Mouse (Mus musculus) midbrain, postnatal 0 days (tissue): Measurements from ENCODE around the gene Galm. TPM values are rescaled to one million over a fixed set of nuclear protein-coding genes. Genes with fewer than 3 reads are reported as not detected.

Experiments used
- ATAC-seq: fragments of 200-750 bp; cut with Nextera tagmentation; 2 replicates; pipeline ENCODE4 v1.8.0; 2017; ENCODE audit warnings: moderate number of reproducible peaks, mild to moderate bottlenecking, moderate TSS enrichment, moderate library complexity; ENCODE audit not compliant: low FRiP score
- DNase-seq: peaks from one replicate; pipeline ENCODE4 v3.0.0-alpha.2; 2015; ENCODE audit warnings: low spot score
- H3K27ac ChIP-seq: fragments of 300-500 bp; sonication (generic); 2 replicates; pipeline ENCODE4 v1.5.1; 2014; ENCODE audit warnings: low read depth, mild to moderate bottlenecking, low read length, mixed read lengths
- H3K27me3 ChIP-seq: fragments of 300-500 bp; sonication (generic); 2 replicates; pipeline ENCODE4 v1.6.1; 2014; ENCODE audit warnings: low read length, control low read depth, mixed read lengths; ENCODE audit not compliant: insufficient read depth
- H3K36me3 ChIP-seq: fragments of 300-500 bp; sonication (generic); 2 replicates; pipeline ENCODE4 v1.6.1; 2014; ENCODE audit warnings: low read length, control low read depth, mixed read lengths; ENCODE audit not compliant: insufficient read depth
- H3K4me1 ChIP-seq: fragments of 300-500 bp; sonication (generic); 2 replicates; pipeline ENCODE4 v1.6.1; 2014; ENCODE audit warnings: mild to moderate bottlenecking, control low read depth, antibody characterized with exemption, low read length, mixed read lengths; ENCODE audit not compliant: insufficient read depth
- H3K4me2 ChIP-seq: fragments of 300-500 bp; sonication (generic); 2 replicates; pipeline ENCODE4 v1.6.1; 2014; ENCODE audit warnings: low read depth, mild to moderate bottlenecking, low read length, mixed read lengths; ENCODE audit not compliant: poor library complexity, severe bottlenecking
- H3K4me3 ChIP-seq: fragments of 300-500 bp; sonication (generic); 2 replicates; pipeline ENCODE4 v1.5.1; 2014; ENCODE audit warnings: low read depth, mild to moderate bottlenecking, low read length, moderate library complexity
- H3K9ac ChIP-seq: fragments of 300-500 bp; sonication (generic); replicated peaks from 2 replicates; pipeline ENCODE4 v1.6.1; 2014; ENCODE audit warnings: mild to moderate bottlenecking, low read length, moderate library complexity, mixed read lengths; ENCODE audit not compliant: poor library complexity, severe bottlenecking
- H3K9me3 ChIP-seq: fragments of 300-500 bp; sonication (generic); 2 replicates; pipeline ENCODE4 v1.6.1; 2016; ENCODE audit warnings: low read length, control low read depth
- CTCF ChIP-seq: IDR thresholded peaks from 2 replicates; pipeline ENCODE4 v1.5.1; 2016; ENCODE audit warnings: antibody characterized with exemption, mild to moderate bottlenecking
- WGBS: fragments of 180-500 bp; shearing (Covaris S2); extraction: QIAGEN DNeasy Blood & Tissue Kit; methylation state at CpG from one replicate; pipeline ENCODE4 v1.1.7; 2014; 5-methylcytosine and 5-hydroxymethylcytosine counted together
- polyA plus RNA-seq: library from polyadenylated mRNA; unstranded; fragments of >200 nt; fragmentation: Nextera tagmentation; extraction: Ambion mirVana; gene quantifications from 2 replicates; pipeline ENCODE4 v1.2.1, GENCODE M21; 2015
- total RNA-seq: library from RNA; depleted of rRNA; stranded (reverse); fragments of >200 nt; gene quantifications from 2 replicates; pipeline ENCODE4 v1.2.3, GENCODE M21; 2014; rRNA removed

Gene Galm
- total and polyA plus RNA-seq, 2 experiments from 2014 or later, result 1.00 to 1.3 TPM

DNA sequence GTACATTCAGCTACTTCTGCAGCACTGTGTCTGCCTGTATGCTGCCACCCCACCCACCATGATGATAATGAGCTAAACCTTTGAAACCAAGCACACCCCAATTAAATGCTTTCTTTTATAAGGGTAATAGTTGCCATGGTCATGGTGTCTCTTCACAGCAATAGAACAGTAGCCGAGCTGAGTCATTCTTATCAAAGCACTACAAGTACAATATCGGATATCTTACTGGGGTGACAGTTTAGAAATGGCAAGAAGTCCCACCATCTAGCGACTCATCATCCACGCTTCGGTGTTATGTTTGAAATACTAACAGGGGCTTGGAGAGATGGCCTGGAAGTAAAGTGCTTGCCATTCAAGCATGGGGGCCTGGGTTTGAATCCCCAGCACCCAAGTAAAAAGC, 106.6 kb downstream of the Galm start:
- no peak overlapping the region for H3K4me2 ChIP-seq
- no peaks in the 10 kb centered on the region for H3K9me3 ChIP-seq
- no peaks in the 10 kb centered on the region for H3K4me1 ChIP-seq
- H3K9ac ChIP-seq, result no peak overlapping the region
- WGBS, result 96% methylated on average over 5 of the region's 5 CpGs
- H3K36me3 ChIP-seq, result peaks cover 10% of the 10 kb centered on the region
- TF ChIP-seq CTCF, result no peak
- DNase-seq, result no peak
- H3K4me3 ChIP-seq, result no peak overlapping the region
- no peak for ATAC-seq
- H3K27ac ChIP-seq, result no peak overlapping the region
- H3K27me3 ChIP-seq, result no peaks in the 10 kb centered on the region

- DNase-seq, result no peak
- H3K27me3 ChIP-seq, result no peaks in the 10 kb centered on the region
- H3K4me3 ChIP-seq, result no peak overlapping the region
- WGBS, result 84% methylated on average over 7 of the region's 7 CpGs
- no peaks in the 10 kb centered on the region for H3K9me3 ChIP-seq
- H3K27ac ChIP-seq, result no peak overlapping the region
- H3K9ac ChIP-seq, result no peak overlapping the region
- no peaks in the 10 kb centered on the region for H3K4me1 ChIP-seq
- H3K36me3 ChIP-seq, result peaks cover 15% of the 10 kb centered on the region
- H3K4me2 ChIP-seq, result no peak overlapping the region
- ATAC-seq, result no peak
- no peak for TF ChIP-seq CTCF
These were observed 107.1 kb downstream of the Galm start for GRCm38 (mm10) chr17:80234376-80234775.

Other genes with a start within 250 kb of the Galm start
- 31.0 and 39.0 TPM in 2 replicates for gene Atl2, start 231.3 kb upstream of the Galm start, total RNA-seq
- gene Atl2, start 231.3 kb upstream of the Galm start, polyA plus RNA-seq, result 29.4 and 30.5 TPM in 2 replicates
- gene Hnrnpll, start 65.1 kb upstream of the Galm start, total RNA-seq, result 56.1 and 64.5 TPM in 2 replicates
- 36.3 and 38.5 TPM in 2 replicates for gene Hnrnpll, start 65.1 kb upstream of the Galm start, polyA plus RNA-seq
- gene Srsf7, start 79.8 kb downstream of the Galm start, total RNA-seq, result 150 and 173 TPM in 2 replicates
- gene Srsf7, start 79.8 kb downstream of the Galm start, polyA plus RNA-seq, result 199 and 224 TPM in 2 replicates
- 0.11 TPM in 1 of 2 replicates, not detected in the other for gene Ttc39d, start 80.0 kb downstream of the Galm start, total RNA-seq
- gene Ttc39d, start 80.0 kb downstream of the Galm start, polyA plus RNA-seq, result 0.06 and 0.12 TPM in 2 replicates
- 5.6 and 9.2 TPM in 2 replicates for gene Gemin6, start 97.0 kb downstream of the Galm start, total RNA-seq
- 14.4 and 16.2 TPM in 2 replicates for gene Gemin6, start 97.0 kb downstream of the Galm start, polyA plus RNA-seq
- gene Morn2, start 162.7 kb downstream of the Galm start, total RNA-seq, result 14.8 and 18.6 TPM in 2 replicates
- gene Morn2, start 162.7 kb downstream of the Galm start, polyA plus RNA-seq, result 50.0 and 52.5 TPM in 2 replicates
- 64.5 and 72.3 TPM in 2 replicates for gene Dhx57, start 163.0 kb downstream of the Galm start, total RNA-seq
- 34.7 and 36.9 TPM in 2 replicates for gene Dhx57, start 163.0 kb downstream of the Galm start, polyA plus RNA-seq
- 3.0 and 7.7 TPM in 2 replicates for gene Arhgef33, start 179.9 kb downstream of the Galm start, total RNA-seq
- 2.0 and 2.2 TPM in 2 replicates for gene Arhgef33, start 179.9 kb downstream of the Galm start, polyA plus RNA-seq
- not detected in 2 replicates for gene Gm10190, start 246.1 kb downstream of the Galm start, total RNA-seq
- gene Gm10190, start 246.1 kb downstream of the Galm start, polyA plus RNA-seq, result 1.8 and 5.0 TPM in 2 replicates